Mouse (Mus musculus): Measurements from ENCODE around the gene Fahd2a. TPM values are rescaled to one million over a fixed set of nuclear protein-coding genes. Genes with fewer than 3 reads are reported as not detected.

Fahd2a gene
- polyA plus RNA-seq, 1 experiment from 2014 or later, result 31.9 TPM

DNA sequence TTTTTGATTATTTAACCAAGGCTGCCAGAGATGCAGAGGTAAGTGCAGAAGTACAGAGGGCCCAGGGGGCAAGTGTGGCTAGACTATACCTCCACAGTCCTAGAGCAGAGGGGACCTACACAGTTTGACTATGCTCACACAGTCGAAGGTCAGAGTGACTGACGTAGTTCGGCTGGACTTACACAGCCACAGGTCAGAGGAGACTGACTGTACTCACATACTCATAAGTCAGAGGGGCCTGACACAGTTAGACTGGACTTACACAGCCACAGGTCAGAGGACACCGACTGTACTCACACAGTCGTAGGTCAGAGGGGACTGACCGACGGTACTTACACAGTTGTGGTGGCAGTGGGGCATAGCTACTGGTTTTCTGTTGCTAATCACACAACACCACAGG, 45.6 kb downstream of the Fahd2a start:
- 88% methylated on average over 7 of the region's 7 CpGs for WGBS
- Histone ChIP-seq H3K4me1 (ENCODE audit: control insufficient read depth in 2 of 2, insufficient read depth in 2 of 2, low read length in 2 of 2) (peaks cover 21 to 22% of the 10 kb centered on the region in 2 experiments), H3K36me3 (ENCODE audit: control insufficient read depth, insufficient read depth, low read length) (no peaks in the 10 kb centered on the region), H3K27me3 (ENCODE audit: control insufficient read depth, insufficient read depth, low read length) (no peaks in the 10 kb centered on the region), H3K27ac (replicated peaks in 1 of 2; ENCODE audit: control insufficient read depth in 1 of 2, insufficient read depth in 1 of 2, low read depth in 2 of 2, low read length in 2 of 2) (no peak overlapping the region), H3K9me3 (ENCODE audit: control insufficient read depth, low read length) (no peaks in the 10 kb centered on the region), H3K9ac (ENCODE audit: low read length) (no peak overlapping the region), H3K4me3 (ENCODE audit: control insufficient read depth in 1 of 2, insufficient read depth in 1 of 2, low read depth in 1 of 2, low read length in 2 of 2) (no peak overlapping the region), H3K4me2 (ENCODE audit: low read length) (no peak overlapping the region)
- ATAC-seq (ENCODE audit: insufficient number of reproducible peaks, insufficient read depth, low FRiP score, low read depth), result no peak

DNA sequence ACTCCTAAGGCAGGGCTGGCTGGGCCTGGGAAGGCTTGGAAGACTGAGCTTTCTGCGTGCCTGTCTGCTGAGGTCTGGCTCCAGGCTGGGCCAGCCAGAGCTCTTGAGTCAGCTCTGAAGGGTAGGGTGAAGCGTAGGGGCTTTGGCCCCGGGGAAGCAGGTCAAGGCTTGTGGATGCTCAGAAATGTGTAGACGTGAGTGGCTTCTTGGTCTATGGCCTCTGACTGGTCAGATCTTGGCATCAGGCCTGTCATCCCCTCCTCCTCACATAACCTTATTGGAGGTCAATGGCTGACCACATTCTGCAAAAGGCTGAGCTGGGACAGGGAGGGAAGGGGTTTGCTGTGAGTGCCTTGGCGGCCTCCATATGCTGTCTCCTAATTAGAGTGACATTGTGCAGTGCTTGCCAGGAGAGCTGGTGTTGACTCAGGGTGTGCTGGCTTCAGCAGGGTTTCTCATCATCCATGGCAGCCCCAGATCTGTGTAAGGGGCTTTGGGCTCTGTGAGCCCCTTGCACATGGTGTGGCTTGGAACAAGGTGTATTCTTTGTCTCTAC, 49.7 kb downstream of the Fahd2a start:
- Histone ChIP-seq H3K9me3 (ENCODE audit: control insufficient read depth, low read length) (no peaks in the 10 kb centered on the region), H3K4me2 (ENCODE audit: low read length) (no peak overlapping the region), H3K4me1 (ENCODE audit: control insufficient read depth in 2 of 2, insufficient read depth in 2 of 2, low read length in 2 of 2) (peaks cover 20 to 24% of the 10 kb centered on the region in 2 experiments), H3K9ac (ENCODE audit: low read length) (no peak overlapping the region), H3K36me3 (ENCODE audit: control insufficient read depth, insufficient read depth, low read length) (no peaks in the 10 kb centered on the region), H3K27ac (replicated peaks in 1 of 2; ENCODE audit: control insufficient read depth in 1 of 2, insufficient read depth in 1 of 2, low read depth in 2 of 2, low read length in 2 of 2) (no peak overlapping the region; a peak in 1 of 4 replicates), H3K4me3 (ENCODE audit: control insufficient read depth in 1 of 2, insufficient read depth in 1 of 2, low read depth in 1 of 2, low read length in 2 of 2) (no peak overlapping the region), H3K27me3 (ENCODE audit: control insufficient read depth, insufficient read depth, low read length) (no peaks in the 10 kb centered on the region)
- WGBS, result 54% methylated on average over 5 of the region's 5 CpGs
- no peak; the same call in 1 of the 2 replicates for ATAC-seq (ENCODE audit: insufficient number of reproducible peaks, insufficient read depth, low FRiP score, low read depth)

DNA sequence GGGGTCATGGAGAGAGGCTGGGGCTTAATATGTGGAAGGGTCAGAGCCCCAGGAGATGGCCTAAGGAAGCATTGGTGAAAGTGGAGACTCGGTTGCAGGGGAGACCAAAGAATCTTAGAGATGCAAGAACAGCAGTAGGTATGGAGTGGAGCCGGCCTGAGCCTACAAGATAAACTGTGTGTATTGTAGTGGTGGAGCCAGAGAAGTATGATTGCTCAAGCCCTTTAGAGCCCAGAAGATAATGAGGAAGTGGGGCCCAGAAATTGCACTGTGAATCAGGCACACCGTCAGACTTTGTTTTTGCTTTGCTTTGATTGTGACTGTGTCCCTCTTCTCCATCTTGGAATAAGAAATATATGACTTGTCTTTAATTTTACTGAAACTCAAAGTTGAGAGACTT, 53.0 kb downstream of the Fahd2a start:
- Histone ChIP-seq H3K4me2 (ENCODE audit: low read length) (no peak overlapping the region), H3K36me3 (ENCODE audit: control insufficient read depth, insufficient read depth, low read length) (no peaks in the 10 kb centered on the region), H3K4me3 (ENCODE audit: control insufficient read depth in 1 of 2, insufficient read depth in 1 of 2, low read depth in 1 of 2, low read length in 2 of 2) (no peak overlapping the region), H3K9me3 (ENCODE audit: control insufficient read depth, low read length) (no peaks in the 10 kb centered on the region), H3K27ac (replicated peaks in 1 of 2; ENCODE audit: control insufficient read depth in 1 of 2, insufficient read depth in 1 of 2, low read depth in 2 of 2, low read length in 2 of 2) (no peak overlapping the region), H3K4me1 (ENCODE audit: control insufficient read depth in 2 of 2, insufficient read depth in 2 of 2, low read length in 2 of 2) (peaks cover 18 to 20% of the 10 kb centered on the region in 2 experiments), H3K9ac (ENCODE audit: low read length) (no peak overlapping the region), H3K27me3 (ENCODE audit: control insufficient read depth, insufficient read depth, low read length) (no peaks in the 10 kb centered on the region)
- 38% methylated on average over 3 of the region's 3 CpGs for WGBS
- ATAC-seq (ENCODE audit: insufficient number of reproducible peaks, insufficient read depth, low FRiP score, low read depth), result no peak

DNA sequence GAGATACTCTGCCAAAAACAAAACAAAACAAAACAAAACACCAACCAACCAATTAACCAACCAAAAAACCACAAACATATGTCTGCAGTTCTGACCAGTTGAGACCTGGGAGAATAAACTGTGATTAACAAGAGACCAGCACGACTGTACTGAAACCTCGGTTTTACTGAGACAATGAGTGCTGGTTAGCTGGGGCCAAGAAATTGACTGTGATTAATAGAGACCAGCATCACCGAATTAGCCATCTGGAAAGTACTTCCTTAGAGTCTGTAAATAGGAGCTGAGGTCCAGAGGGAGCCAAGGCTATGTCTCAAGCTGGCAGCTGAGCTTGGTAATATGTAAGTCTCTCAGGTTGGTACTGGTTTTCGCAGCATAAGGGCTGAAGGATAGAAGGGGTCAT, 53.5 kb downstream of the Fahd2a start:
- Histone ChIP-seq H3K4me2 (ENCODE audit: low read length) (no peak overlapping the region), H3K36me3 (ENCODE audit: control insufficient read depth, insufficient read depth, low read length) (no peaks in the 10 kb centered on the region), H3K9me3 (ENCODE audit: control insufficient read depth, low read length) (no peaks in the 10 kb centered on the region), H3K27me3 (ENCODE audit: control insufficient read depth, insufficient read depth, low read length) (no peaks in the 10 kb centered on the region), H3K9ac (ENCODE audit: low read length) (no peak overlapping the region), H3K4me3 (ENCODE audit: control insufficient read depth in 1 of 2, insufficient read depth in 1 of 2, low read depth in 1 of 2, low read length in 2 of 2) (no peak overlapping the region), H3K27ac (replicated peaks in 1 of 2; ENCODE audit: control insufficient read depth in 1 of 2, insufficient read depth in 1 of 2, low read depth in 2 of 2, low read length in 2 of 2) (no peak overlapping the region), H3K4me1 (ENCODE audit: control insufficient read depth in 2 of 2, insufficient read depth in 2 of 2, low read length in 2 of 2) (peaks cover 15 to 16% of the 10 kb centered on the region in 2 experiments)
- whole genome bisulfite sequencing, result 73% methylated on average over 4 of the region's 4 CpGs
- ATAC-seq (ENCODE audit: insufficient number of reproducible peaks, insufficient read depth, low FRiP score, low read depth), result no peak

DNA sequence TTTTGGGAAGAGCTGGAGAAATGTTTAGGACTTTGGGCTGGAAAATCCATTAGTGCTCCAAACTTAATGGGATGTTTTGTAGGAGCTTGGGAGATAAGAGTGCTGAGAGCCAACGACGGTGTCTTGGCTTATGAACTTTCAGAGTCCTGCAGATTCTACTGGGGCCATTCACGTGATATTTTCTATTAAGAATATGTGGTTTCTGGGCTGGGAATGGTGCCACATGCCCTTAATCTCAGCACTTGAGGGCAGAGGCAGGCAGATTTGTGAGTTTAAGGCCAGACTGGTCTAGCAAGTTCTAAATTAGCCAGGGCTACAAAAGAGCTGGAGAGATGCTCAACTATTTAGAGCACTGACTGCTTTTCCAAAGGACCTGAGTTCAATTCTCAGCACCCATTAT, 54.0 kb downstream of the Fahd2a start:
- Histone ChIP-seq H3K27ac (replicated peaks in 1 of 2; ENCODE audit: control insufficient read depth in 1 of 2, insufficient read depth in 1 of 2, low read depth in 2 of 2, low read length in 2 of 2) (no peak overlapping the region), H3K4me2 (ENCODE audit: low read length) (no peak overlapping the region), H3K27me3 (ENCODE audit: control insufficient read depth, insufficient read depth, low read length) (no peaks in the 10 kb centered on the region), H3K9ac (ENCODE audit: low read length) (no peak overlapping the region), H3K4me3 (ENCODE audit: control insufficient read depth in 1 of 2, insufficient read depth in 1 of 2, low read depth in 1 of 2, low read length in 2 of 2) (no peak overlapping the region), H3K4me1 (ENCODE audit: control insufficient read depth in 2 of 2, insufficient read depth in 2 of 2, low read length in 2 of 2) (peaks cover 10 to 11% of the 10 kb centered on the region in 2 experiments), H3K36me3 (ENCODE audit: control insufficient read depth, insufficient read depth, low read length) (no peaks in the 10 kb centered on the region), H3K9me3 (ENCODE audit: control insufficient read depth, low read length) (no peaks in the 10 kb centered on the region)
- no peak for ATAC-seq (ENCODE audit: insufficient number of reproducible peaks, insufficient read depth, low FRiP score, low read depth)
- WGBS, result 42% methylated on average over 3 of the region's 3 CpGs

DNA sequence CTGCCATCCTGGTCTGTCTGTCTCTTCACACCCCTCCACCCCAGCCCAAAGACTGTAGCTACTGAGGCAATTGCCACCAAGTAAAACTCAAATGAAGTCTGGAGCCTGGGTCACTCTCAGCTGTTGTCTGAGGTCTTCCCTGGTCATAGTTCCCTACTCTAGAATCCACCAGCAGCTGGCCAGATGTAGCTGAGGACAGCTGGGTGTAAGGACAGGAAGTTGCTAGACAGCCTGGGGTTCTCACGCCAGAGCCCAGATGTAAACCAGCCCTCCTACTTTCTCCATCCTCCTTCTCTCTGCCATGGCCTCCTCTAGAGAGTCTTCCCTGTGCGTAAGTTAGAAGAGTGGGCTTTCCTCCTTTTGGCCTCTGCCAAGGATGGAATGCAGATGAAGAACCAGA, 56.8 kb downstream of the Fahd2a start:
- Histone ChIP-seq H3K9me3 (ENCODE audit: control insufficient read depth, low read length) (no peaks in the 10 kb centered on the region), H3K36me3 (ENCODE audit: control insufficient read depth, insufficient read depth, low read length) (no peaks in the 10 kb centered on the region), H3K9ac (ENCODE audit: low read length) (no peak overlapping the region), H3K4me1 (ENCODE audit: control insufficient read depth in 2 of 2, insufficient read depth in 2 of 2, low read length in 2 of 2) (0 out of 4 replicates have a peak, but pooled peaks cover 0 to 2% of the 10 kb centered on the region in 2 experiments), H3K4me3 (ENCODE audit: control insufficient read depth in 1 of 2, insufficient read depth in 1 of 2, low read depth in 1 of 2, low read length in 2 of 2) (no peak overlapping the region), H3K27me3 (ENCODE audit: control insufficient read depth, insufficient read depth, low read length) (no peaks in the 10 kb centered on the region), H3K4me2 (ENCODE audit: low read length) (no peak overlapping the region), H3K27ac (replicated peaks in 1 of 2; ENCODE audit: control insufficient read depth in 1 of 2, insufficient read depth in 1 of 2, low read depth in 2 of 2, low read length in 2 of 2) (no peak overlapping the region)
- no peak for ATAC-seq (ENCODE audit: insufficient number of reproducible peaks, insufficient read depth, low FRiP score, low read depth)
- 72% methylated on average over 2 of the region's 2 CpGs for WGBS

Other genes with a start within 250 kb of the Fahd2a start
- gene 1810024B03Rik, start 236.3 kb downstream of the Fahd2a start, polyA plus RNA-seq (2014; fragmentation: Nextera tagmentation; extraction: Ambion mirVana), result 1.4 and 1.8 TPM in 2 replicates
- gene Snrnp200, start 236.2 kb downstream of the Fahd2a start, polyA plus RNA-seq (2014; fragmentation: Nextera tagmentation; extraction: Ambion mirVana), result 47.2 and 47.7 TPM in 2 replicates
- gene Ciao1, start 196.7 kb downstream of the Fahd2a start, polyA plus RNA-seq (2014; fragmentation: Nextera tagmentation; extraction: Ambion mirVana), result 55.6 and 61.7 TPM in 2 replicates
- gene Tmem127, start 196.7 kb downstream of the Fahd2a start, polyA plus RNA-seq (2014; fragmentation: Nextera tagmentation; extraction: Ambion mirVana), result 17.1 and 17.7 TPM in 2 replicates
- 128 and 136 TPM in 2 replicates for gene Stard7, start 174.3 kb downstream of the Fahd2a start, polyA plus RNA-seq (2014; fragmentation: Nextera tagmentation; extraction: Ambion mirVana)
- 14.5 and 15.9 TPM in 2 replicates for gene Dusp2, start 108.4 kb downstream of the Fahd2a start, polyA plus RNA-seq (2014; fragmentation: Nextera tagmentation; extraction: Ambion mirVana)
- not detected in 2 replicates for gene Astl, start 105.9 kb downstream of the Fahd2a start, polyA plus RNA-seq (2014; fragmentation: Nextera tagmentation; extraction: Ambion mirVana)
- 1.1 and 1.2 TPM in 2 replicates for gene Adra2b, start 81.4 kb downstream of the Fahd2a start, polyA plus RNA-seq (2014; fragmentation: Nextera tagmentation; extraction: Ambion mirVana)
- gene Gpat2, start 19.4 kb downstream of the Fahd2a start, polyA plus RNA-seq (2014; fragmentation: Nextera tagmentation; extraction: Ambion mirVana), result 0.22 TPM in 2 replicates
- gene Kcnip3, start 77.5 kb upstream of the Fahd2a start, polyA plus RNA-seq (2014; fragmentation: Nextera tagmentation; extraction: Ambion mirVana), result 1.2 and 1.4 TPM in 2 replicates
- gene Prom2, start 96.9 kb upstream of the Fahd2a start, polyA plus RNA-seq (2014; fragmentation: Nextera tagmentation; extraction: Ambion mirVana), result not detected in 2 replicates
- gene Zfp661, start 142.5 kb upstream of the Fahd2a start, polyA plus RNA-seq (2014; fragmentation: Nextera tagmentation; extraction: Ambion mirVana), result 1.8 and 2.4 TPM in 2 replicates
- gene Mrps5, start 142.7 kb upstream of the Fahd2a start, polyA plus RNA-seq (2014; fragmentation: Nextera tagmentation; extraction: Ambion mirVana), result 122 and 132 TPM in 2 replicates
- gene Mal, start 212.1 kb upstream of the Fahd2a start, polyA plus RNA-seq (2014; fragmentation: Nextera tagmentation; extraction: Ambion mirVana), result 2.1 and 2.6 TPM in 2 replicates

All from heart, embryonic 14.5 days (tissue).